Mouse (Mus musculus) forebrain, embryonic 11.5 days (tissue): Measurements from ENCODE around the gene Tecpr1. TPM values are rescaled to one million over a fixed set of nuclear protein-coding genes. Genes with fewer than 3 reads are reported as not detected.

Source experiments
- polyA plus RNA-seq: library from polyadenylated mRNA; unstranded; fragments of >200 nt; fragmentation: Nextera tagmentation; extraction: Ambion mirVana; gene quantifications from 2 replicates; pipeline ENCODE4 v1.2.1, GENCODE M21; 2014

Gene Tecpr1
- polyA plus RNA-seq, 1 experiment from 2014 or later = 20.1 TPM

Other genes starting within 250 kb of the Tecpr1 start
- gene Ccz1, start 208.7 kb downstream of the Tecpr1 start, polyA plus RNA-seq = 115 and 117 TPM in 2 replicates
- not detected in 2 replicates for gene Ocm, start 196.9 kb downstream of the Tecpr1 start, polyA plus RNA-seq
- gene Lmtk2, start 123.2 kb downstream of the Tecpr1 start, polyA plus RNA-seq = 7.8 and 8.3 TPM in 2 replicates
- gene Bhlha15, start 33.3 kb downstream of the Tecpr1 start, polyA plus RNA-seq = 0.12 TPM in 1 of 2 replicates, not detected in the other
- 128 and 136 TPM in 2 replicates for gene Bri3, start 20.8 kb upstream of the Tecpr1 start, polyA plus RNA-seq
- gene Baiap2l1, start 134.5 kb upstream of the Tecpr1 start, polyA plus RNA-seq = 4.1 and 4.2 TPM in 2 replicates